Mouse (Mus musculus): ENCODE measurements at regions not wholly inside any gene's neighbourhood (a gene's known extent, or its start where the extent isn't known, plus 50 kb on each side); places are given as distances from the start of the nearest gene placed in this dataset.

GRCm38 (mm10) chr4:9123396-9124031, 884.7 kb upstream of the Car8 start:
- H3K4me3 ChIP-seq (ENCODE audit: low read length), result no peak overlapping the region
- no peaks in the 10 kb centered on the region for H3K9me3 ChIP-seq (ENCODE audit: control insufficient read depth, low read length)
- no peak for ATAC-seq
- no peaks in the 10 kb centered on the region for H3K27me3 ChIP-seq (replicated peaks; ENCODE audit: control insufficient read depth, insufficient read depth, low read length)
- H3K27ac ChIP-seq (ENCODE audit: low read depth, low read length), result no peak overlapping the region
- no peak overlapping the region for H3K4me2 ChIP-seq (ENCODE audit: low read length)
- no peak overlapping the region for H3K9ac ChIP-seq (ENCODE audit: low read depth, low read length)
- WGBS, result 57% methylated on average over 9 of the region's 9 CpGs
- no peaks in the 10 kb centered on the region for H3K4me1 ChIP-seq (ENCODE audit: control insufficient read depth, insufficient read depth, low read depth, low read length)
- no peaks in the 10 kb centered on the region for H3K36me3 ChIP-seq (ENCODE audit: control insufficient read depth, insufficient read depth, low read length)

DNA sequence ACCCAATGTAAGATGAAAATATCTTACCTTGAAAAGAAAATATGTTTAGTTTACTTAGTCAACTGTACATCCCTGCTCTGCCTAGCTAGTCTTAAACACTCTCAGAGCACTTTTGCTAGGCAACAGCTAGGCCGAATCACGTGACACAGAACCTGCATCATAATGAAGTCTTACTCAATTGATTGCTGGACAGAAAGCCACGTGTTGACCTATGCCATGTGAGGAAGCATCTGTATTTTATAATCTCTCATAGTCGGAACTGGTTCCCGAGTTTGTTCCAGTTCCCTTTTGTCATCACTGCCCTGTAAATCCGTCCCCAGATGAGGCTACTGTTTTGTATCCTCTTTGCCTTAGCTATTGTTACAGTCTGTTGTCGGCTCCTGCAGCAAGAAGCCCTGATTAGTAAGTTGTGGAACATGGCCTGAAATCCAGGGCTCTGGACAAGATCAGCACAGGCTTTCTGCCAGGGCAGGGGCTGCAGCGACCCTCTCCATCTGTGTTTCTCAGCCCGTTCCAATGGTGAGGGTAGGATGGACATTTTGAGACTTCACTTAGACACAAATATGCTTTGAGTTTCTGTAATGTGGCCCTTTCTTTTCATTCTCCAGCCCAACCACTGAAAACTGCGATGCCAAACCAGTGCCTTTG, 883.9 kb upstream of the Car8 start:
- no peak overlapping the region for H3K4me2 ChIP-seq (ENCODE audit: low read length)
- no peak for ATAC-seq
- no peaks in the 10 kb centered on the region for H3K36me3 ChIP-seq (ENCODE audit: control insufficient read depth, insufficient read depth, low read length)
- no peaks in the 10 kb centered on the region for H3K4me1 ChIP-seq (ENCODE audit: control insufficient read depth, insufficient read depth, low read depth, low read length)
- no peak overlapping the region for H3K27ac ChIP-seq (ENCODE audit: low read depth, low read length)
- no peak overlapping the region for H3K9ac ChIP-seq (ENCODE audit: low read depth, low read length)
- 79% methylated on average over 10 of the region's 10 CpGs for WGBS
- no peaks in the 10 kb centered on the region for H3K9me3 ChIP-seq (ENCODE audit: control insufficient read depth, low read length)
- no peaks in the 10 kb centered on the region for H3K27me3 ChIP-seq (replicated peaks; ENCODE audit: control insufficient read depth, insufficient read depth, low read length)
- no peak overlapping the region for H3K4me3 ChIP-seq (ENCODE audit: low read length)

- Histone ChIP-seq H3K27me3 (replicated peaks; ENCODE audit: control insufficient read depth, insufficient read depth, low read length) (no peaks in the 10 kb centered on the region), H3K36me3 (ENCODE audit: control insufficient read depth, insufficient read depth, low read length) (no peaks in the 10 kb centered on the region), H3K9me3 (ENCODE audit: control insufficient read depth, low read length) (no peaks in the 10 kb centered on the region), H3K4me1 (ENCODE audit: control insufficient read depth, insufficient read depth, low read depth, low read length) (no peaks in the 10 kb centered on the region), H3K9ac (ENCODE audit: low read depth, low read length) (no peak overlapping the region), H3K4me3 (ENCODE audit: low read length) (no peak overlapping the region), H3K27ac (ENCODE audit: low read depth, low read length) (no peak overlapping the region), H3K4me2 (ENCODE audit: low read length) (no peak overlapping the region)
- ATAC-seq, result no peak
- WGBS, result 65% methylated on average over 4 of the region's 4 CpGs
Observed at GRCm38 (mm10) chr4:9116955-9117647, 878.3 kb upstream of the Car8 start.

DNA sequence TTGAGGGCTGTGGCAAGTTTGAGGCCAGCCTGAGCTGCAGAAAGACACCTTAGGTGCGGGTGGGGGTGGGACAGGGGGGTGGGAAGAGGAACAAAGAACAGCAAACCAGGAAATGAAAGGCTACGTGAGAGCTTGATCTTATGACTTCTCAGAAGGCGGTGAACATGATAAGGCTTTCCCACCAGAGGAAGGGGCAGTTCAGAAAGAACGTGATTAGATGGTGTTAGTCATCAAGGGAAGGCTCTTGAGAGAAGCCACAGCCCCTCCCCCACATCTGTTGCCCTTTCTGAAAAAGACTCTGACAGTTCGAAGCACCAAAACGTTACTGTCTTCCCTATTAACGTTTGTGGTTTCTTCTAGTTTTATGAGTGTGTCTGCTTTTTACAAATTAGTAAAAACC, 877.0 kb upstream of the Car8 start:
- ATAC-seq, result no peak
- H3K9ac ChIP-seq (ENCODE audit: low read depth, low read length), result no peak overlapping the region
- H3K36me3 ChIP-seq (ENCODE audit: control insufficient read depth, insufficient read depth, low read length), result no peaks in the 10 kb centered on the region
- 40% methylated on average over 7 of the region's 7 CpGs for WGBS
- no peaks in the 10 kb centered on the region for H3K4me1 ChIP-seq (ENCODE audit: control insufficient read depth, insufficient read depth, low read depth, low read length)
- no peak overlapping the region for H3K4me2 ChIP-seq (ENCODE audit: low read length)
- no peak overlapping the region for H3K4me3 ChIP-seq (ENCODE audit: low read length)
- H3K27ac ChIP-seq (ENCODE audit: low read depth, low read length), result no peak overlapping the region
- H3K9me3 ChIP-seq (ENCODE audit: control insufficient read depth, low read length), result no peaks in the 10 kb centered on the region
- H3K27me3 ChIP-seq (replicated peaks; ENCODE audit: control insufficient read depth, insufficient read depth, low read length), result no peaks in the 10 kb centered on the region

DNA sequence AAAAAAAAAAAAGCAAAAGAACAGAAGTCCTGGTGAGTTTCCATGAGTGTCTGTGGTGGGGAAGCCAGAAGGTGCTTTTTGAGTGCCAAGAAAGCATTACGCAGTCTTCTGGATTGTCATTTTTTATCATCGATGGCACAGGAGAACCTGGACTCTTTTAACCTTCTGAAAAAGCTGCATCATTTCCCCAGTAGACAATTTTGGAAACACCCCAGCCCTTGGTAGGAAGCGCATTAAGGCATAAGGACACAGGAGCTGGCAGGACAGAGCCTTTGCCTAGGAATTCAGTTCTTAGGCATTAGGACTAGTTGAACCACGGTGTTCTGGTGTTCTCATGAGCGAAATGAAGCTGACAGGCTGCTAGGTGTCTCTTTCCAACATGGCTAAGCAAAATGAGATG, 875.1 kb upstream of the Car8 start:
- Histone ChIP-seq H3K4me2 (ENCODE audit: low read length) (no peak overlapping the region), H3K9me3 (ENCODE audit: control insufficient read depth, low read length) (no peaks in the 10 kb centered on the region), H3K27me3 (replicated peaks; ENCODE audit: control insufficient read depth, insufficient read depth, low read length) (no peaks in the 10 kb centered on the region), H3K27ac (ENCODE audit: low read depth, low read length) (no peak overlapping the region), H3K4me3 (ENCODE audit: low read length) (no peak overlapping the region), H3K9ac (ENCODE audit: low read depth, low read length) (no peak overlapping the region), H3K4me1 (ENCODE audit: control insufficient read depth, insufficient read depth, low read depth, low read length) (no peaks in the 10 kb centered on the region), H3K36me3 (ENCODE audit: control insufficient read depth, insufficient read depth, low read length) (no peaks in the 10 kb centered on the region)
- ATAC-seq, result no peak
- WGBS, result 83% methylated on average over 5 of the region's 5 CpGs

DNA sequence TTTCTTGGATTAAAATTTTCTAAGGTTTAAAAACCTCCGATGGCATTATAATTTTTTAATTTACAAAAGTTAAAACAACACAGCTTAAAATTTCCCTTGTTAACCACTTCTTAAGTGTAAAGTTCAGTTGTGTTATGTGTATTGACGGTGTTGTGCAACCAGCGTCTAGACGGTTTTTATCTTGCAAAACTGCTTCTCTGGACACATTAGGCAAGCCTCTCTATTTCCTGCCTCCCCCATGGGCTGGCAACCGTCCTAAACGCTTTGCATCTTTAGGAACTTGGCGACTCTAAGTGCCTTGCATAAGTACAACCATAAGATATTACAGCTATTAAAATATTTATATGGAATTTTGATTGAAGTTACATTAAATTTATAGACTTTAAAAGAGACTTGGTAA, 871.5 kb upstream of the Car8 start:
- H3K4me2 ChIP-seq (ENCODE audit: low read length), result no peak overlapping the region
- ATAC-seq, result no peak
- H3K27ac ChIP-seq (ENCODE audit: low read depth, low read length), result no peak overlapping the region
- H3K9me3 ChIP-seq (ENCODE audit: control insufficient read depth, low read length), result no peaks in the 10 kb centered on the region
- 84% methylated on average over 7 of the region's 7 CpGs for WGBS
- no peaks in the 10 kb centered on the region for H3K4me1 ChIP-seq (ENCODE audit: control insufficient read depth, insufficient read depth, low read depth, low read length)
- H3K36me3 ChIP-seq (ENCODE audit: control insufficient read depth, insufficient read depth, low read length), result no peaks in the 10 kb centered on the region
- no peak overlapping the region for H3K4me3 ChIP-seq (ENCODE audit: low read length)
- no peaks in the 10 kb centered on the region for H3K27me3 ChIP-seq (replicated peaks; ENCODE audit: control insufficient read depth, insufficient read depth, low read length)
- no peak overlapping the region for H3K9ac ChIP-seq (ENCODE audit: low read depth, low read length)

DNA sequence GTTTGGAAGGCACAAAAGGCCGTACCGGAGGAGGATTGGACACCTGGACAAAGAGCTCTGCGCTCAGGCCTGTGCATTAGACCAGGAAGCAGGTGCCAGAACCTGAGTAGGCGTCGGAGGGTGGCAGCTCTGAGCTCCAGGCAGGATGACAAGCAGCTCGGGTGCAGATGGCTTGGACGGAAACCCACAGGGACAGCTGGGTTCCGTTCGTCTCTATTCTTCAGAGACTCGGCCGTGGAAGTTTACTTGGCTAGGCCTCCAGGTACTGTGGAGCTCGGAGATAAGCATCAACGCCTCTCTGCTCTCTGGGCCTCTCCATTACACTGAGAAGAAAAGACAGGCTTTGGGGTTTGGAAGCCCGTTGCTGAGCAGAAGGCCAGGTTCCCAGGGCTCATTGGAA, 868.5 kb upstream of the Car8 start:
- Histone ChIP-seq H3K4me2 (ENCODE audit: low read length) (no peak overlapping the region), H3K27me3 (replicated peaks; ENCODE audit: control insufficient read depth, insufficient read depth, low read length) (no peaks in the 10 kb centered on the region), H3K27ac (ENCODE audit: low read depth, low read length) (no peak overlapping the region), H3K9me3 (ENCODE audit: control insufficient read depth, low read length) (no peaks in the 10 kb centered on the region; the same call in 1 of the 2 replicates), H3K4me3 (ENCODE audit: low read length) (no peak overlapping the region), H3K9ac (ENCODE audit: low read depth, low read length) (no peak overlapping the region), H3K4me1 (ENCODE audit: control insufficient read depth, insufficient read depth, low read depth, low read length) (no peaks in the 10 kb centered on the region), H3K36me3 (ENCODE audit: control insufficient read depth, insufficient read depth, low read length) (no peaks in the 10 kb centered on the region)
- ATAC-seq, result peak; percentile 37; the same call in 1 of the 2 replicates
- 81% methylated on average over 14 of the region's 14 CpGs for WGBS

- WGBS, result 90% methylated on average over 9 of the region's 9 CpGs
- no peak overlapping the region for H3K4me3 ChIP-seq (ENCODE audit: low read length)
- H3K9ac ChIP-seq (ENCODE audit: low read depth, low read length), result no peak overlapping the region
- no peaks in the 10 kb centered on the region for H3K4me1 ChIP-seq (ENCODE audit: control insufficient read depth, insufficient read depth, low read depth, low read length)
- no peak overlapping the region for H3K4me2 ChIP-seq (ENCODE audit: low read length)
- H3K27ac ChIP-seq (ENCODE audit: low read depth, low read length), result no peak overlapping the region
- H3K27me3 ChIP-seq (replicated peaks; ENCODE audit: control insufficient read depth, insufficient read depth, low read length), result no peaks in the 10 kb centered on the region
- H3K36me3 ChIP-seq (ENCODE audit: control insufficient read depth, insufficient read depth, low read length), result no peaks in the 10 kb centered on the region
- no peak for ATAC-seq
- H3K9me3 ChIP-seq (ENCODE audit: control insufficient read depth, low read length), result no peaks in the 10 kb centered on the region; the same call in 1 of the 2 replicates
Observed at GRCm38 (mm10) chr4:9106778-9107177, 867.9 kb upstream of the Car8 start.

DNA sequence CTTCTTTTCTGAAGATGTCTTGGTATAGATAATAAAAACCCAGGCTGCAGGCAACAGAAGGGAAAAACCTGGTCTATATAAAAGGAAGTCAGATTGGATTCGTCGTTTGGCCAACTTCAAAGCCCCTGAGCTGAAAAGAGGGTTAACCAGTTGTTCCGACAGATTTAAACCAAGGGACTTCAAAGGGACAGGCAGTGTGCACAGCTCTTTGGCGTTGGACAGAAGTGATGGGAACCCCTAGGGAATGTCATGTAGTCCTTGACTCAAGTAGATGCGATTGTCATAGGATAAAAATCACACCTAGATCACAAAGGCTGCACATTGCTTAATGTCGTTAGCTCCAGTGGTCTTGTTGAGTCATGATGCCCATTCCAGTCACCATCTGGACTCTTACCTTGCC, 865.8 kb upstream of the Car8 start:
- Histone ChIP-seq H3K4me2 (ENCODE audit: low read length) (no peak overlapping the region), H3K4me3 (ENCODE audit: low read length) (no peak overlapping the region), H3K9me3 (ENCODE audit: control insufficient read depth, low read length) (no peaks in the 10 kb centered on the region; the same call in 1 of the 2 replicates), H3K27me3 (replicated peaks; ENCODE audit: control insufficient read depth, insufficient read depth, low read length) (no peaks in the 10 kb centered on the region), H3K9ac (ENCODE audit: low read depth, low read length) (no peak overlapping the region), H3K27ac (ENCODE audit: low read depth, low read length) (no peak overlapping the region), H3K4me1 (ENCODE audit: control insufficient read depth, insufficient read depth, low read depth, low read length) (no peaks in the 10 kb centered on the region), H3K36me3 (ENCODE audit: control insufficient read depth, insufficient read depth, low read length) (no peaks in the 10 kb centered on the region)
- 54% methylated on average over 6 of the region's 6 CpGs for WGBS
- no peak for ATAC-seq
